Mouse (Mus musculus) small intestine, adult 2 months (tissue): ENCODE results near the gene Kcnip1. TPM values are rescaled to one million over a fixed set of nuclear protein-coding genes. Genes with fewer than 3 reads are reported as not detected.

ENCODE experiments used
- H3K27ac ChIP-seq: fragments of 200-500 bp; 2 replicates; pipeline ENCODE4 v1.5.1; 2012; ENCODE audit warnings: low read depth, low read length, control low read depth, inconsistent platforms; ENCODE audit not compliant: insufficient read depth
- H3K27me3 ChIP-seq: fragments of 200-500 bp; 2 replicates; pipeline ENCODE4 v1.6.1; 2012; ENCODE audit warnings: mild to moderate bottlenecking, moderate library complexity, low read length, inconsistent platforms; ENCODE audit not compliant: control insufficient read depth, insufficient read depth
- H3K36me3 ChIP-seq: fragments of 200-500 bp; 2 replicates; pipeline ENCODE4 v1.6.1; 2012; ENCODE audit warnings: mild to moderate bottlenecking, low read length, control low read depth, inconsistent platforms; ENCODE audit not compliant: control insufficient read depth, insufficient read depth
- H3K4me1 ChIP-seq: fragments of 200-500 bp; 2 replicates; pipeline ENCODE4 v1.6.1; 2012; ENCODE audit warnings: low read length, inconsistent platforms, mixed read lengths; ENCODE audit not compliant: control insufficient read depth, insufficient read depth, insufficient read length
- H3K4me3 ChIP-seq: fragments of 200-500 bp; 2 replicates; pipeline ENCODE4 v1.5.1; 2012; ENCODE audit warnings: low read depth, mild to moderate bottlenecking, control low read depth, inconsistent platforms, low read length, moderate library complexity
- CTCF ChIP-seq: fragments of 200-500 bp; IDR thresholded peaks from 2 replicates; pipeline ENCODE4 v1.5.1; 2012; ENCODE audit warnings: low read depth, mild to moderate bottlenecking, control low read depth, inconsistent platforms, low read length, moderate library complexity, mixed read lengths; ENCODE audit not compliant: insufficient replicate concordance, insufficient read length; ENCODE audit errors: extremely low read depth
- POLR2A ChIP-seq: fragments of 200-500 bp; IDR thresholded peaks from 2 replicates; pipeline ENCODE4 v1.6.1; 2012; ENCODE audit warnings: low read depth, mild to moderate bottlenecking, control low read depth, inconsistent platforms, low read length, moderate library complexity
- WGBS: fragments of 180-500 bp; shearing (Covaris S2); methylation state at CpG from one replicate; pipeline ENCODE4 v1.1.7; 2018; 5-methylcytosine and 5-hydroxymethylcytosine counted together
- polyA plus RNA-seq: library from polyadenylated mRNA; depleted of rRNA; stranded (reverse); fragments of >200 nt; gene quantifications from 2 replicates; pipeline ENCODE4 v1.2.3, GENCODE M21; 2012; rRNA removed

The Kcnip1 gene
- polyA plus RNA-seq, result 0.08 and 0.33 TPM in 2 replicates

DNA sequence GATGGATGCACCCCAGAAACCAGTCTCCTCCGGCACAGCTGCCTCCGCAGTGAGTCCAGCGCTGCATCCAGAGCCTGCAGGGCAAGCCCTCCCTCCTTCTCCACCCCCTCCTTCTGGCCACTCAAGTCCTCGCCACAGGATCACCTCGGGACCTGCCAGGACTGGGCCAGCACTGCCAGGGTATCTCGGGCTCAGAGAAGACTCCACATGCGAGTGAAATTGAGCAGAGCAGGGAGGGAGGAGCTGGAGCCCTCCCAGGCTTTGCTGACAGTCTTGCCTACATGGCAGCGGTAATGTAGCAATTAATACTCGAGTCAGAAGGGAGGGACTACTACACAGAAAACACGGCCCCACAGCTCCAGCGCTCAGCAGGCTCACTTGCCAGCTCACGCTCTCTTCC, at the start of gene Kcnip1:
Gene Kcnip1 (minus strand): TSS at position 215 of the 400 bp plus-strand sequence.
- Histone ChIP-seq H3K4me3 (peak within 1 kb of the TSS; percentile 1; the same call in 1 of the 2 replicates), H3K27ac (no peak within 1 kb of the TSS), H3K36me3 (no peaks in the 10 kb centered on the region), H3K4me1 (no peaks in the 10 kb centered on the region), H3K27me3 (no peaks in the 10 kb centered on the region)
- WGBS, result 16% methylated on average over 12 of the region's 12 CpGs
- TF ChIP-seq POLR2A, result no peak
- TF ChIP-seq CTCF, result no peak

GRCm38 (mm10) chr11:34040061-34040460, 47.1 kb upstream of the Kcnip1 start:
- H3K36me3 ChIP-seq, result no peaks in the 10 kb centered on the region
- TF ChIP-seq CTCF, result no peak
- no peak for TF ChIP-seq POLR2A
- H3K4me1 ChIP-seq, result 0 out of 2 replicates have a peak, but pooled peaks cover 2% of the 10 kb centered on the region
- H3K27ac ChIP-seq, result no peak overlapping the region
- no peaks in the 10 kb centered on the region for H3K27me3 ChIP-seq
- 78% methylated on average over 5 of the region's 5 CpGs for WGBS
- H3K4me3 ChIP-seq, result no peak overlapping the region

DNA sequence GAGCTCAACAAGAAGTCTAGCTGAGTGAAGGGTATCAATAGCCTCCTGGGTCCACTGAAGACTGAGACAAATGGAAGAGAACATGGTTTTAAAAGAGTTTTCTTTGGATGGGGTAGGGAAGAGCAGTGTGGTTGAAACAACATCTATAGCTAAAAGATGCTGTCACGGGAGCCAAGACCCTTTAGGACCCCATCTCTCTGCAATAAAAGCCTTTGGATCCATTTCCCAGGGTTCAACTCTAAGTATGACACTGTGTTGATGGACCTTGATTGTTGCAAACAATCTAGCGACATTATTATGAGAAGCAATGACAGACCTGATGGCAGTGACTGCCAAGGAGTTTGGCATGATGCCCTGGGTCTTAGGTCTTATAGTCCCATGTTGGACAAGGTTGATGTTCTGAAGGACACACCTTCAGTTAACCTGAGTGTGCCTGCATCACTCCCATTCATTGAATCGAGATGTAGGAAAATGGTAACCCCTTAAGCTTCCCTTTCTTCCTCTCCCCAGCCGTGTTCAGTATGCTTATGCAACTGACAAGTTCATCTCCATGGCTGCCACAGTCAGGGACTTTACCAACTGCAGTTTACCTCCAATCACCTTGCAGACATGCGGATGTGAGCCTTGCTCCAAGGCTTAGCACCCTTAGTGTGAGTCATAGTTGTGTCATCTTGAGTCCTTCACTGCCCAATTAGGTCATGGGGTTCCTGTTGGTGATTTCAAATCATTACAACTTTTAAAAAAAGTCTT, 43.1 kb upstream of the Kcnip1 start:
- 74% methylated on average over 5 of the region's 5 CpGs for WGBS
- H3K36me3 ChIP-seq, result no peaks in the 10 kb centered on the region
- H3K4me1 ChIP-seq, result no peaks in the 10 kb centered on the region

DNA sequence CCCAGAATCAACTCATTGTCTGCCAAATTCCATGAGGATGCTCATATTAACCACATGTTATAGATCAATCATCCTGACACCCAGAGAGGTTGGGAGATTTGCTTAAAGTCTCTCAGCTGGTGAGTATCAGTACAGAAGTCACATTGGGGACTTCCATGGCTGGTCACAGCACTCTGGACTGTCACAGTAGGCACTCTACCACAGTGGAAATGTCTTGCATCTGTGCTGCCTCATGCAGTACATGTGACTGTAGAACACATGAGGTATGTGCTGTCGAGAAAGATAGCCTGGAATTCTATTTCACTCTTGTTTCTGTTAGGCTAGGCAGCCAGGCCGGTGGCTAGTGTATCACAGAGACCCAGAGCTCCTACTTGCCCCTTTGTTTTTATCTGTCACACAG, 41.8 kb upstream of the Kcnip1 start:
- WGBS, result 58% methylated on average over 2 of the region's 2 CpGs
- Histone ChIP-seq H3K27me3 (no peaks in the 10 kb centered on the region), H3K27ac (no peak overlapping the region), H3K4me1 (no peaks in the 10 kb centered on the region), H3K36me3 (no peaks in the 10 kb centered on the region), H3K4me3 (no peak overlapping the region)
- TF ChIP-seq POLR2A (no peak), CTCF (no peak)

More for the DNA sequence above, 43.1 kb upstream of the Kcnip1 start:
- no peaks in the 10 kb centered on the region for H3K27me3 ChIP-seq
- H3K4me3 ChIP-seq, result no peak overlapping the region
- no peak for TF ChIP-seq CTCF
- H3K27ac ChIP-seq, result no peak overlapping the region

DNA sequence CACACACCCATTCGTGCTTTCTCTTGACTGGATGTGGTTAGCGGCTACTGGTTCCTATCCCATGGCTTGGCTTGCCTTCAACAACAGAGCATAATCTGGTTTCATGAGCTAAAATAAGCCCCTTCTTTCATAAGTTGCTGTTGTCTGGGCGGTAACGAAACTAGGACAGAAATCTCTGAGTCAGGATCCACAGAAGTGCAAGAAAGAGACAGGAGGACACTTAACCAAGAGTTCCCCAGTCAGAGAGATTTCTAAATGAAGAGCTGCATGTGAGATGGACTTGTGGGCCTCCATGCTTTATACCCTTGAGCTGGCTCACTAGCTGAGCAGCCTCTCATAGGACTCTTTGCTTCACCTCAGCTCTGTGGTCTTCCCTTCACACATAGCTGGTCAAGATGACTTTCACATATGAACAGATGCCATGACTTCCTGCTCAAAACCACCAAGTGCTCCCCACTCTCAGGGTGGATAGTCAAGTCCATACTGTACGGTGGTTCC, 41.1 kb upstream of the Kcnip1 start:
- Histone ChIP-seq H3K27ac (peak overlapping the region; percentile 16), H3K27me3 (no peaks in the 10 kb centered on the region), H3K36me3 (no peaks in the 10 kb centered on the region), H3K4me1 (no peaks in the 10 kb centered on the region), H3K4me3 (no peak overlapping the region)
- WGBS, result 70% methylated on average over 5 of the region's 5 CpGs
- no peak for TF ChIP-seq POLR2A
- TF ChIP-seq CTCF, result no peak

- TF ChIP-seq CTCF (no peak), POLR2A (no peak)
- WGBS, result 40% methylated on average over 8 of the region's 8 CpGs
- no peak overlapping the region for H3K4me3 ChIP-seq
Measured at GRCm38 (mm10) chr11:34031015-34031805, 38.3 kb upstream of the Kcnip1 start.

GRCm38 (mm10) chr11:34029658-34030057, 36.7 kb upstream of the Kcnip1 start:
- Histone ChIP-seq H3K4me3 (no peak overlapping the region), H3K36me3 (no peaks in the 10 kb centered on the region), H3K27ac (no peak overlapping the region), H3K4me1 (no peaks in the 10 kb centered on the region), H3K27me3 (no peaks in the 10 kb centered on the region)
- TF ChIP-seq POLR2A (no peak), CTCF (no peak)
- WGBS, result 63% methylated on average over 5 of the region's 5 CpGs

More at GRCm38 (mm10) chr11:34031015-34031805, 38.3 kb upstream of the Kcnip1 start:
- H3K27me3 ChIP-seq, result no peaks in the 10 kb centered on the region
- H3K4me1 ChIP-seq, result no peaks in the 10 kb centered on the region
- H3K36me3 ChIP-seq, result no peaks in the 10 kb centered on the region
- H3K27ac ChIP-seq, result peak overlapping the region; percentile 25
